Mouse (Mus musculus) urinary bladder, postnatal 14 days (tissue): ENCODE results near the gene Stard7.
"Not testable (repeated sequence)": the region's sequence is repeated elsewhere in the genome, so short reads cannot be mapped to it uniquely, and the experiment has no call there.

ENCODE experiments used
- DNase-seq: peaks from one replicate; pipeline ENCODE4 v3.0.0; 2021; ENCODE audit warnings: low spot score

The Stard7 gene

DNA sequence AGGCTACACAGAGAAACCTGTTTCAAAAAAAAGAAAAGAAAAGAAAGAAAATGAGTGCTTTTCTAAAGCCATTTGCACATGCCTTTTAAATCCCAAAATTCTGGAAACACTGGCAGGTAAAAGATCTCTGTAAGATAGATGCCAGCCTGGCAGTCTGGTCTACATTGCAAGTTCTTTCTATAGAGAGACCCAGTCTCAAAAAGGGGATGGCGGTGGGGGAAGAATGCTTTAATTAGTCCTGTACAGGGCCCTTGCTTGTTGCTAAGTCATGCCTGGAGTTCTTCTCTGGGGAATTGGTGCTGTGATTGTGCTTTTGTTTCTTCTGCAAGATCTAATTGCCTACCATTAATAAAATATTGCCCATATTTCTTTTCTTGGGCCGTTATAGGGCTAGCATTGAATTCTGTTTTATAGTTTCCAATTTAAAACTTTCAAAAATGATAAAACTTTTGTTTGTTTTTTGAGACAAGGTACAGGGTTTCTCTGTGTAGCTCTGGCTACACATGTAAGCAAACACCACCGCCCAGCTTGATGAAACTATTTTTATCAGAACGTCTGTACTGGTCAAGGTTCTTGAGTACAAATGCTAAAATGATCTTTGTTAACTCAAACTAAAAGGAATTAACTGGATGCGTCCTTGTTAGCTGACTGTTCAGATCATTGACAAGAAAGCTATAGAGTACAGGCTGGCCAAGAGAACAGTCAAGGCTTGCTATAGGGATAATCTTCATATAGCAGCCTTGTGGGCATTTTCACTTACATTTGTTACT is 5.7 kb downstream of the Stard7 start:
- no peak for DNase-seq

DNA sequence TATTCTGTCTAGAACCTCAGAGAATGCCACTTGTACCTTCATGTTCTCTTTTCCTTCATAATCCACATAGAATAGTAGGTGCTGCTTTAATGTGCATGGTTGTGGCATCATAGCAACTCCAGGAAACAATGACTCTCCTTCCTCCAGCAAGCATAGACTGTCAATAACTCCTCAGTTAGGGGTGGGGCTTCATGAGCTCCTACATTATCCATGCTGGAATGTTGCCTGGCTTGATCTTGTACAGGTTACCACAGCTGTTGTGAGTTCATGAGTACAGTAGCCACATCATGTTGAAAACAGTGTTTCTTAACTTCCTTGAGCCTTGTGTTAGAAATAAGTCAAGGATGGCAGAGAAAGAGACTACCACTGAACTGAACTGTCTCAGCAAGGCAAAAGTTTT is 8.1 kb downstream of the Stard7 start:
- peak; percentile 16 for DNase-seq

DNA sequence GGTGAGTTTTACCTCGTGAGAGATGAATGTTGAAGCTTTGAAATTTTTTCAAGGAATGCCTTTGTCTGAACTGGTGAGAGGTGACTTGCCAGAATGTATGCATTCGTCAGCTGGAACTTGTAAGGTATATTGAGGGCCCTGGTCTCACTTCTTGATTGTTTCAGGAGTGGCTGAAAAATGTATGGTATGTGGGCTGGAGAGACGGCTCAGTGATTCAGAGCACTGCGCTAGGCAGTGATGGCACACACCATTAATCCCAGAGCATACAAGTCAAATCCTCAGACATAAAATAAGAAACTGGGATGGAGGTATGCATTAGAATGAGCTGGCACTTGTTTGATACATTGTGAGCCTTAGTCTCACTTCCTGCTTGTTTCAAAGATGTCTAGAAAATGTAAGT is 22.2 kb downstream of the Stard7 start:
- no peak for DNase-seq

DNA sequence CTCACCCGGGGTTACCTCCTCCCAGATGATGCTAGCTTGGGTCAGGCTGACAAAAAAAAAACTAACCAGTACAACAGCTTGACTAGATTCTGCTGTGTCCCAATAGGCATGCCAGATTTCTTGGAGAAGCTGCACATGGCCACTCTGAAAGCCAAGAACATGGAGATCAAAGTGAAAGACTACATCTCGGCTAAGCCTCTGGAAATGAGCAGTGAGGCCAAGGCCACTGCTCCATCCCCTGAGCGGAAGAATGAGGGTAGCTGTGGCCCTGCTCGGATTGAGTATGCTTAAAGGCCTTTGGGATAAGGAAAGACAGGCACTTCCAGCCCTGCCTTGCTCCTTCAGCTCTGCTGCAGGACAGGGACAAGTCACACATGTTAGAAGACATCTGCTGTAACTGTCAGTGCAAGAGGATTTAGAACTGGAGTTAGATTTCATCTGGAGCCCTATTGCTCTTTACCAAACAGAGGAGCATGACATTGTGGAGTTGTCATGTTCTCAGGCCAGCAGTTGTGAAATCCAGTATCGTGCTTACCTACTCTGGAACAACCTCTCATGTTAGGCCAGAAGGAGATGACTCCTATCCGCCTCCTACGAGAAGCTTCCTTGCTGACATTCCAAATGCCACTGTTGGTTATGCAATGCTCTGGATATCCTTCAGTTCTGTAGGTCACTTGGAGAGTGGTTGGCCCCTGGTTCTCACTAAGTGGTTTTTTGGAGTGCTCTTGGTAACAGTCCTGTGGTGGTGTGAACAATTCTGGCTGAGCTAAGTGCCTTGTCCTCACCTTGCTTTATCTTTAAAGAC is 27.2 kb downstream of the Stard7 start:
- DNase-seq = no peak

DNA sequence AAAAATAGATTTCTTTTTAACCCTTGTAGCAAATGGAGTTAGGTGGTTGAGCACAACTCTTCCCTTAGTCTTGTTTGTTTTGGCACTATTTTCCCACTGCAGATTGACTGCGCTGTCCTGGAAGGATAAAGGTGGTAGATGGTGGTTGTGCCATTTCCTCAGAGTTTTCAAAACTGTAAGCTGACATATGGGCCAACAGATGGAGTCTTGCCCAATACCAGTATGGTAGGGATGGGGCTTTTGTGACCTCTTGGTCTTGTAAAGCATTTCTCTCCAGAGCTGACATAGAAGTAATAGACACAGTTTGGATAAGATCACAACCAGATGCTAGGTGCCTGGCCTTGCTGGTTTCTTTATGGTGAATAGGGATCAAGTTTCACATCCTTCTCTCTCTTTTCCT is 28.0 kb downstream of the Stard7 start:
- DNase-seq = no peak

DNA sequence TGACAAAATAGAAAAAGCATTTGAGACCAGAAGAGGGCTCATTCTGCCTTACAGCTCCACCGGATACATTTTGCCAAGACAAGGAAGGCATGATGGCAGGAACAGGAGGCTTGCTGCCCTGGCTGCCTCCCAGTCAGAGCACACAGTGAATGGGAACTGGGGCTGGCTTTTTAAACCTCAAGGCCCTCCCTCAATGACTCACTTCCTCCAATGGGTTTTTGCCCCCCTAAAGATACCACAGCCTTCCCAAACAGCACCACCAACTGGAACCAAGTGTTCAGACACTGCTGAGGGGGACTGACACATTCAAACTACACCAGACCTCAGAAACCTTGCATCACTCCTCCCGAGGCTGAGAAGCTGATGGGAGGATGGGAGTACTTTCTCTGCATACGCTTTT is 30.7 kb downstream of the Stard7 start:
- no peak for DNase-seq

DNA sequence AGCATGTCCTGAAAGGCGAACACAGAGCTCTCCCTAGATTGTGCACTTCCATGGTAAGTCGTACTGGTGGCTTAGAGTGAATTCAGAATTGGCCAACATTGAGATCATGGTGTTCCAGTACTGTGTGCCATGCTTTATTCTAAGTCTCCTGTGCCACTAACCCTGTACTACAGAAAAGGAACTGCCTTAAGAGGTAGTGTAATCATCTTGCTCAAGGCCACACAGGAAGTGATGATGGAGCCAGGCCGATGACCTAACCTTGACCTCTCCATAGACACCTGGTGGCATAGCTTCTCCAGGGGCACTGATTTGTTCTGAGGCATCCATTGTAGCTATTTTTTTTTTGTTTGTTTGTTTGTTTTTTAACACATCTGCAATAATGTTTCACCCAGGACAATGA is 31.9 kb downstream of the Stard7 start:
- DNase-seq = no peak

DNA sequence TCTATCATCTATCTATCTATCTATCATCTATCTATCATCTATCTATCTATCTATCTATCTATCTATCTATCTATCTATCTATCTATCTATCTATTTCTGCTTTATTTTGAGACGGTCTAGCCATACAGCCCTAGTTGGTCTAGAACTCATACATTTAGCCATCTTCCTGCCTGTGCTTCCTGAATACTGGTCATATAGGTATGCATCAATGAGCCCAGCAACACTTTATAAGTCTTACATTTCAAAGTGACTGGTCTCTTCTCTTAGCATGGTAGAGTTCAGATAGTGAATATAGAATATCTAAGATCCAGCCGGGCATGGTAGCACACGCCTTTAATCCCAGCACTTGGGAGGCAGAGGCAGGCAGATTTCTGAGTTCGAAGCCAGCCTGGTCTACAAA is 34.2 kb downstream of the Stard7 start:
- not testable (repeated sequence) for DNase-seq

DNA sequence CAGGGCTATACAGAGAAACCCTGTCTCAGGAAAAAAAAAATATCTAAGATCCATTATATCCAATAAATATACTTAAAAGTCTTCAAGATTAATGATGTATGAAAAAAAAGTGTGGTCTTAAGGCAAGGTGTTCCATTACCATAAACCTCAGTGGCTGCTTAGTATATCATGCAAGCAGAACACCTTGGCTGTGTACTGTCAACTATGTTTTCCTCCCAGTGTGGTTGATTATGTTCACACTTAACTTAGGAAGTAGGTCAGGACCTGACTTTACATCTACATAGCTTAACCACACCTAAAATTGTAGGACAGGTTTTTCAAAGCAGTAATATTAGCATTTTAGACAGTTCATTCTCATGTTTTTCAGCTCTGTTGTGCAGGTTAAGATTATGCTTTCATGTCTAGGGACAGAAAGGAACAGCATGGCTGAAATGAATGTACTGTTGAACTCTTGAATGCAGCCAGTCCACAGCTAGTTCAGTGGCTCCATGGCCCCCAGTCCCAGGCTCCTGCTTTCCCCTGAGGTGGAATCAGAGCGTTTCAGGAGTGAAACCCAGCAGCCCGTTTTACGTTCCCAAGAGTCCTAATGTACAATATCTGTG is 34.7 kb downstream of the Stard7 start:
- no peak for DNase-seq

DNA sequence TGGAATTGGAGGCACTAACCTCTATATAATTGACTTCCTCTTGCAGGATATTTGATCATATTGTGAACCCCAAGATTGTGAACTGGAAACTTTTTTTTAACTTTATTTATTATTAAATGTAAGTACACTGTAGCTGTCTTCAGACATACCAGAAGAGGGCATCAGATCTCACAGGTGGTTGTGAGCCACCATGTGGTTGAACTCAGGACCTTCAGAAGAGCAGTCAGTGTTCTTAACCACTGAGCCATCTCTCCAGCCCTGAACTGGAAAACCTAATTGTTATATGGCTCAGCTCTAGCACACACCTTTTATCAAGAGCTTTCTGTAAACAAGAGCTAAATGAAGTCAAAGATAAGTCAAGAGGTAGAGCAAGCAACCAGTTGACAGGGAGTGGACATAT is 36.1 kb downstream of the Stard7 start:
- no peak for DNase-seq

DNA sequence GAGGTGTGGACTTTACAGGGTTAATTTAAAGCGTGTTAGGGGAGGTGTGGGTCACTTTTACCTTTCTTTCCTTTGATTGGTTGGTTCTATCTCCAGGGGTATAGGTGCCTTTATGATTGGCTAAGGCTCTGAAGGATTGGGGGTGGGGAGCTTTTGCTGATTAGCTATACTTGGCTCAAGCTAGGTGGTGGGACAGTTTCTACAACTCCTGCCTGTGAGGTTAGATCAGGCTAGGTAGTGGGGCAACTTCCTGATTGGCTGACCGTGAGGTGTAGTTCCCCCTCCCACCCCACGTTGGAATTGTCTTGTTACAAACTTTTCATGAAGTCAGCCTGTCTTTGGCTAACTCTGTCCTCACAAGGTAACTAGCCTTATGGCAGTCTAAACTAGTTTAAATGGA is 37.2 kb downstream of the Stard7 start:
- DNase-seq = no peak

DNA sequence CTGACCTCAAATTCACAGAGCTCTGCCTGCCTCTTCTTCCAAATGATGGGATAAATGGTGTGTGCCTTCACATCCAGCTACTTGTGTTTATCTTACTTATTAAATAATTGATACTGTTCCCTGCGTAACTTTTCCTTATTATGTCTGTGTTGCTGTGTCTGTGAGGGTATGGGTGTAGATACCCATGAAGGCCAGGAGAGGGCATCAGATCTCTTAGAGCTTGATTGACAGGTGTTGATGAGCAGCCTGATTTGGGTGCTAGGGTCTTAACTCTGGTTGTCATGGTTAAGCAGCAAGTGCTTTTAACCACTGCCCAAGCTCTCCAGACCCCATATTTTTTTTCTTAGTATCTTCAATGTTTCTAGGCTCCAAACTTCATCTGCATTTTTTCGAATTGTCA is 38.6 kb downstream of the Stard7 start:
- DNase-seq = no peak

DNA sequence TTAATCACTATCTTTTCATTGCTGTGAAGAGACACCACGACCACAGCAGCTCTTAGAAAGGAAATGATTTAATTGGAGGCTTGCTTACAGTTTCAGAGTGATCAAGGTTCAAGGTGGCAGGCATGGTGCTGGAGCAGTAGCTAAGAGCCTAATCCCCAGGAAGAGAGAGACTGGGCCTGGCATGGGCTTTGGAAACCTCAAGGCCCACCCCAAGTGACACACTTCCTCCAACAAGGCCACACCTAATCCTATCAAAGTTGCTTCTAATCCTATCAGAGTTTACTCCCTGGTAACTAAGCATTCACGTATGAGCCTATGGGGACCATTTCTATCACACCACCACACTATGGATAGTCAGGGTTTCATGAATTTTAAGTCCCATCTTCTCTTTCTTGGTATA is 40.2 kb downstream of the Stard7 start:
- DNase-seq = no peak

DNA sequence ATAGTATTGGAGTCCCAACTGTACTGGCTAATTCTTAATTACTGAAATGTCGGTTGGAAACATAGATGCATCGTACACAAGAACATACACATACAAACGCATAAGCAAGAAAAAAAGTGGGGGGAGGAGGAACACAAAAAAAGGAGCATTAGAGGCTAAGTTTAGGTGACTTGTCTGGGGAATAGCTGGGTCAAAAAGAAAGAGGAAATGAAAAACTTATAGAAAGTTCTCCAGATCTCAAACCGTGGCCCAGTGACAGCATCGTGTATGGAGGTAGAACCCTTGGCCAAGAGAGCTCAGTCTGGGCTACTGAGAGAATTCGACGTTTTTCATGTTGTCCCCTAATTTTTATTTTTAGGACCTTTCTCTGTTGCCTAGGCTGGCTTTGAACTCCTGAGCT is 40.7 kb downstream of the Stard7 start:
- DNase-seq = no peak

DNA sequence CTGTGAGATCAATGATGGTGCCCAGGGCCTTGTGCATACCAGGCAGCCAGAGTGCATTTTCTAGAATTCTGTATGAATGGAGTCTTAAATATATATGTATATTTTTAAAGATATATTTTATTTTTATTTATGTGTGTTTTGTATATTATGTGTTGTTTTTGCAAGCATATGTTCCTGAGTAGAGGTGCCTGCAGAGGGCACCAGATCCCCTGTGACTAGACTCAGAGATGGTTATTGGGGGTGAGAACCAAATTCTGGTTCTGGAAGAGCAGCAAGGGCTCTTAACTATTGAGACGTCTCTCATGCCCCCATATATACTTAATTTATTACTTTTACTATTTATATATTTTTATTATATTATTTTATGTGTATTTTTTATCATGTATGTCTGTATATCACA is 41.2 kb downstream of the Stard7 start:
- DNase-seq = no peak

DNA sequence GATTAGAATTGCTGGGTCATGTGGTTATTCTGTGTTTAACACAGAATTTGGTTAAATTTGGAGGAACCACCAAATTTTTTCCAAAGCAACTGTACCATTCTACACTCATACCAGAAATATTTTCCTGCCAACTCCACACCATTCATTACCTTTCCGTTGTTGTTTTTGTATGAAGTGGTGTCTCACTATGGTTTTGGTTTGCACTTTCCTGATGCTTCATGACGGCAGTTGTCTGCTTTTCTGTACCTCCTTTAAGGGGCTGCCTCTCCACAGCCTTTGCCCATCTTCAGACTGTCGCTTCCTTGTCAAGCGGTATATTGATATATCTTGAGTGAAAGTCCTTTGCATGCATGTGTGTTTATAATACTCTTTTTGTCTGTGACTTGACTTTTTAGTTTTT is 42.8 kb downstream of the Stard7 start:
- no peak for DNase-seq

DNA sequence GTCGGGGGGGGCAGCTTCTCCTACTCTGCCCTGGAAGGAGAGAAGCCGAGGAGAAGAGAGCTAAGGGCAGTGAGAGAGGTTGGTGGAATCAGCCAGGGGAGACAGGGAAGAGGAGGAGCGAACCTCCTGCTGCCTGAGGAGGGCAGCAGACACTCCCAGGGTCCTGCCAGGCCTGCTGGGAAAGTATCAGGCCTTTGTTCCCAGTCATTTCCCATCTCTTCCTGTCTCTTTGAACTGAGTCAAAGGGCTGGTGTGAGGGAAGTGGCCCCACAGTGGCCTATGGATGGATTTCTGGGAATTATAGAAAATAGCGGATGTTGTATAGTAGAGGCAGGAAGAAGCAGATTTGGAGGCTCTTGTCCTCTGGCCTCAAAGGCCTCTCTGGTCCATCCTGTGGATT is 43.9 kb downstream of the Stard7 start:
- DNase-seq = no peak

DNA sequence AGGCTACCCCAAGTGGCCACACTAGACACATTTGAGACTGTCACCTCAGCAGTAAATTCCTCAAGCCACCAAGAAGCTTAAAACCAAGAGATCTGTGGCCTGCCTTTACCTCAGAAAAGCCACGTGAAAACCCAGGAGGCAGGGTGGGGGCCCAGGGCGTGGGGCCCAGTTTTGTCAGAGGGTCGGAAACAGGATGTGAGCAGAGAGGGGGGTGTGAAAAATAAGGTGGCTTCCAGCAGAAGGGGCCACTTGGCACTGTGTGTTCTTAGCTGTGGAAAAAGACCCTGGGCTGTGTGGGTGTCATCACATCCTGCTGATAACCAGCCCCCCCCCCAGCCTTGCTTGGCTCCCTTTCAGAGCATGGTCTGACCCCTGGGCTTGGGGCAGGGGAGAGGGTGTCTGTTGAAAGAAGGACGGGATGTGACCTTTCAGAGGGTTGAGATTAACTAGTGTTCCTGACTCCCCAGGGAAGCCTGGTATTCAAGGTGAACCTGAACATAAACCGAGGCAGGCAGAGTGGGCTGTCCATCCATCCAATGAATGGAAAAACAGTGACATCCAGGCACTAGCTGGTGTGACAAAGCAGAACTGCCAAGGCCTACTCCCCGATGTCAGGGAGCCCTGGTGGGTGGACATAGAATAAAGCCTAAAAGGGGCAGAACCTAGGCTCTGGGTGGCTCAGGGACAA is 44.6 kb downstream of the Stard7 start:
- no peak for DNase-seq

DNA sequence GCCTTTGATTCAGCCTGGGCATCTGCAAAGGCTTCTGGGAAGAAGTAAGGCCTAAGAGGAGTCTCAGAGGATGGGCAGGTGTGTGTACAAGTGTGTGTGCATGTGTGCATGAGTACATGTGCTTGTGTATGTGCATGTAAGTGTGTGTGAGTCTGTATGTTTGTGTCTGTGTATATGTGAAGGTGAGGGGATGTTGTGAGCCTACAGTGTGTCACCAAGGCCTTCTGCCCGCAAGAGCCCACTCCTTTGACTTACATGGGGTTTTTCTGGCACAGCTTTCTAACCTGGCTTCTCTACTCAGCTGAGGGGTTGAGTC is 45.1 kb downstream of the Stard7 start:
- DNase-seq = no peak

DNA sequence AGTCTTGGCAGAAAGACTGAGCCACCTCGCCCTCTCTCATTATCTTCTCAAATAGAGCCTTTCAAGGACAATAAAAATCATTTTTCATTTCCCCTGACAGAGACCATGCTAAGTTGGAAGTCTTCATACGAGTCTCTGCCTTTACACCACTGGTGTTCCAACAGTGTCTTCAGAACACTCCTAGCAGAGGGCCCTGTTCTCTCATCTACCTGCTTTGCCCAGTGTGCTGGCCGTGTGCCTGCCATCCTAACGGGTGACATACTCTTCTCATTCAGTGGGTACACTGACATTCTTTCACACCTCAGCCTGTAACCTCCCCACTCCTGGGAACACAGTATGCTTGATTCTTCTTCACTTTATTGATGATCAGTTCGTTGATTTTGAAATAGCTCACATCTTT is 46.4 kb downstream of the Stard7 start:
- no peak for DNase-seq

DNA sequence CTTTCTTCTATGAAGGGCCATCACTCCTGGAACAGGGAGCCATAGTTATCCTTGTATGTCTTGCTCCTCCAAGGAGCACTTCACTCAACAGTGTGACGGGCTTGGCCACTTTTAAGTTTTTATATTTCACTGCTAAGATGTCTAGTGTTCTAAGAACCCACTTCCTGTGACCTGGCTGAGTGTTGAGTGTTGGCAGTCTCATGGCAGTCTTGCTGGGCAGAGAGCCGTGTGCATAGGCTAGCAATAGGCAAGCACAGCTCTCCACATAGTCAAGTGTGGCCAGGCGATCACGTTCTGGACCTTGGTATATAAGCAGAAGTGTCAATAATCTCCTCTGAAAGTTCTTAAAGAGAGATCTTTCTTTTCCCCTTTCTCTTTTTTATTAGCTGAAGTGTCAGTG is 48.1 kb downstream of the Stard7 start:
- no peak for DNase-seq

DNA sequence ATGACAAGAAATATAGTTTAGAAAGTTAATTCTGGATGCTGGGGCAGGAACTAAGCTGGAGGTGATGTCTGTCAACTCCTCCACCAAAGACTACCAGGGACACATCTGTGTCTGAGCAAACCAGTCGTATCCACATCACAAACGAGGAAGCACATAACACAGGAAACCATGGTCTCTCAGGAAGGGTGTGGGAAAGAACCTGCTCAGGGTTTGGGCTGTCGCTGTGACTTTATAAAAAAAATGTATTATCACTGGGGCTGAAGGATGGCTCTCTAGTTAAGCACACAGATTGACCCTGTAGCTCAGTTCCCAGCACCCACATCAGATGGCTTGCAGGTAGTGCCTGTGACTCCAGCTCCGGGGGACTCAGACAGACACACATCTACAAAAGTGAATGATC is 49.1 kb downstream of the Stard7 start:
- no peak for DNase-seq
